Mouse (Mus musculus) liver, postnatal 0 days (tissue): ENCODE results near the gene Odf4.

Experiments
- CTCF ChIP-seq: sonication (generic); IDR thresholded peaks from 2 replicates; pipeline ENCODE4 v1.5.1; 2016; ENCODE audit warnings: antibody characterized with exemption, low read depth
- EP300 ChIP-seq: IDR thresholded peaks from 2 replicates; pipeline ENCODE4 v1.6.1; 2016; ENCODE audit warnings: antibody characterized with exemption, low read depth, mild to moderate bottlenecking

- TF ChIP-seq CTCF (no peak), EP300 (no peak)
Measured at GRCm38 (mm10) chr11:68903775-68904174, 23.1 kb downstream of the Odf4 start.
